In the genomic region with DNA sequence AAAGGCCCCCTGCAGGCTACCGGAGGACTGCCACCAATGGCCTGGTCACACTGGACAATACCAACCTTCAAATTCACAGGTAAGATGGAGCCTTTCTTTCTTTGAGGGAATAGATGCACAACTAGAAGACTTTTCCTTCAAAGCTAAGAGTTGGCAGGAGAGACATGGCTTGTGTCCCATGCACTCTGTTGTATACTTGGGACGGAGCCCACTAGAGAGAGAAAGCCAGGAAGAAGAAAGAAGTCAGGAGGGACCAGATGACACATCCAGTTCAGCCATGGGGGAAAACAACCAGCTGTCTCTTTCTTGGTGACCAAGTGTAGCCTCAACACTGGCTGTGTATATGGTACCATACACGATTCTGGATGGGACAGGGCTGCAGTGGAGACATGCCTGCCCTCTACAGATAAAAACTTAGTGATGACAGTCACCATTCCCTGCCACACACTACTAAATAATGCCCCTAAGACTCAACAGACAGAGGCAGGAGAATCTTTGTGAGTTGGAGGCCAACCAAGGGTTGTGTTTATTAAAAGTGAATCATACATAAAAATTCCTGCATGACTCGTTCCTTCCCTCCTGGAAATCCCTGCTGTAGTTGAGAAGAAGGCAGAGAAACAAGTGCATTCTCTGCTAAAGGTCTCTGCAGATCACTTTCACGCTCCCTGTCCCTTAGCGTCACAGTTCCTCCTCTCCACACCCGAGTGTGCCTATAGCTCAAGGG, we compare ENCODE assay signal across 18 mouse cellular contexts. TPM values are rescaled to one million over a fixed set of nuclear protein-coding genes. Genes with fewer than 3 reads are reported as not detected.
A peak's percentile ranks its signal among the peaks of the same experiment; 100 is the strongest.
DNase-seq lines count a peak whose midpoint lies in the region; ATAC-seq lines count a peak whose summit lies in the region.
"Had no signal": no experiment of that assay in that cellular context is flagged by ENCODE, and none has a peak within 500 bp of the region (broad histone marks: within the 10 kb centered on the region; RNA-seq: fewer than 3 reads in every experiment).

No protein-coding gene starts in this region.

- no peak overlapping the region for H3K4me3 ChIP-seq in heart, embryonic 12.5 days
- H3K4me3 ChIP-seq: gastrocnemius, adult 2 months; heart, adult 2 months; hindbrain, embryonic 10.5 days; limb, embryonic 15.5 days; midbrain, embryonic 10.5 days had no signal

- H3K4me2 ChIP-seq in heart, embryonic 12.5 days = no peak overlapping the region
- H3K4me2 ChIP-seq: limb, embryonic 15.5 days; lung, embryonic 14.5 days had no signal

- 89% methylated on average over 7 of the region's 7 CpGs for WGBS in heart, embryonic 12.5 days

- no peak for ATAC-seq in heart, embryonic 12.5 days (ENCODE audit: insufficient number of reproducible peaks, low FRiP score)
- no peak for ATAC-seq in frontal cortex, adult (ENCODE audit: low TSS enrichment)
- ATAC-seq: forebrain, embryonic 14.5 days had no signal

- H3K36me3 ChIP-seq in heart, embryonic 12.5 days = peaks cover 95% of the 10 kb centered on the region

- no peaks in the 10 kb centered on the region for H3K27me3 ChIP-seq in heart, embryonic 12.5 days (replicated peaks)
- H3K27me3 ChIP-seq: CH12.LX; limb, embryonic 15.5 days had no signal

- no peaks in the 10 kb centered on the region for H3K4me1 ChIP-seq in heart, embryonic 12.5 days (replicated peaks)
- H3K4me1 ChIP-seq: limb, embryonic 15.5 days had no signal

- H3K9ac ChIP-seq in heart, embryonic 12.5 days = no peak overlapping the region
- H3K9ac ChIP-seq: limb, embryonic 15.5 days; lung, embryonic 14.5 days had no signal

- no peaks in the 10 kb centered on the region for H3K9me3 ChIP-seq in heart, embryonic 12.5 days (replicated peaks)
- H3K9me3 ChIP-seq: hindbrain, embryonic 10.5 days; limb, embryonic 15.5 days; midbrain, embryonic 10.5 days had no signal

- DNase-seq in heart, postnatal 4 days = peak; percentile 32
- peak; percentile 74 for DNase-seq in NIH3T3 (ENCODE audit: low read depth)
- peak; percentile 53 for DNase-seq in brain, adult 2 months (ENCODE audit: low read depth, low spot score)
- DNase-seq in cerebellum, postnatal 36 days = peak; percentile 39 to 58
- no peak for DNase-seq in B cell, adult 2 months
- no peak for DNase-seq in thymus, adult 18-20 months
- DNase-seq: gastrocnemius, adult 2 months; layer of hippocampus, adult 9-11 months; lung, embryonic 14.5 days; retina, postnatal 1 day had no signal

- H3K27ac ChIP-seq in heart, embryonic 12.5 days (ENCODE audit: poor library complexity, severe bottlenecking) = no peak overlapping the region
- H3K27ac ChIP-seq: gastrocnemius, adult 2 months; heart, adult 2 months; hindbrain, embryonic 10.5 days; limb, embryonic 15.5 days; midbrain, embryonic 10.5 days had no signal

RNA-seq across cellular contexts. Expression of a gene that starts 45.8 kb away (rescaled TPM):
- total RNA-seq in heart, postnatal 4 days (2021) = 10 to 100 TPM; 55.0 to 66.2 TPM
- polyA plus RNA-seq in heart, embryonic 12.5 days (2016; fragmentation: Nextera tagmentation; extraction: Ambion mirVana) = 82.6 and 83.4 TPM in 2 replicates

RNA-seq across cellular contexts. Expression of a gene that starts 58.1 kb away (rescaled TPM):
- 10 to 100 TPM; 21.6 TPM for total RNA-seq in heart, postnatal 4 days (2021)
- 37.5 and 39.1 TPM in 2 replicates for polyA plus RNA-seq in heart, embryonic 12.5 days (2016; fragmentation: Nextera tagmentation; extraction: Ambion mirVana)

Comparison
In these comparisons a context has a peak if more than half of its experiments do, and no peak if none do; other contexts are left out.
1. DNase-seq: peak in heart, postnatal 4 days (single experiment), NIH3T3 (single experiment), brain, adult 2 months (single experiment) and cerebellum, postnatal 36 days (2 of 2); none in B cell, adult 2 months (0 of 2) and thymus, adult 18-20 months (0 of 2).